In the genomic region with DNA sequence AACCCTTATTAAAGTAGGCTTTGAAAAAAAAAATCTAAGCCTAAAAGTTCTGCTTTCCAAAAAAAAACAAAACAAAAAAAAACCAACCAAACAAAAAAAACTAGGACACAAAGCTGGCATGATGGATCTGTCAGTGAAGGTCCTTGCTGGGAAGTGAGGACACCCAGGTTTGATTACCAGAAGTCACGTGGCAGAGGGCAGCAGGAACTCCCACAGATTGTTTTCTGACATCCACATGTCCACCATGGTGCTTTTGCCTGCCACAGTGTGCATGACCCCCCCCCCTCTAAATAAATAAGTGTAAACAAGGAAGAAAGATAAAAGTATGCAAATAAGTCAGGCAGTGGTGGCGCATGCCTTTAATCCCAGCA, we compare ENCODE assay signal across 20 mouse cellular contexts. TPM values are rescaled to one million over a fixed set of nuclear protein-coding genes. Genes with fewer than 3 reads are reported as not detected.
"Had no signal": no experiment of that assay in that cellular context is flagged by ENCODE, and none has a peak within 500 bp of the region (broad histone marks: within the 10 kb centered on the region; RNA-seq: fewer than 3 reads in every experiment).

No protein-coding gene starts in this region.

- H3K9me3 ChIP-seq: lung, embryonic 15.5 days; midbrain, embryonic 13.5 days; midbrain, embryonic 15.5 days; neural tube, embryonic 12.5 days; stomach, embryonic 15.5 days had no signal

- H3K4me1 ChIP-seq: lung, embryonic 15.5 days; midbrain, embryonic 13.5 days; midbrain, embryonic 15.5 days; neural tube, embryonic 12.5 days; stomach, embryonic 15.5 days had no signal

- H3K27me3 ChIP-seq: lung, embryonic 15.5 days; midbrain, embryonic 13.5 days; midbrain, embryonic 15.5 days; neural tube, embryonic 12.5 days; stomach, embryonic 15.5 days had no signal

- H3K4me2 ChIP-seq: lung, embryonic 15.5 days; midbrain, embryonic 11.5 days; midbrain, embryonic 13.5 days; midbrain, embryonic 15.5 days; neural tube, embryonic 12.5 days; stomach, embryonic 15.5 days had no signal

- H3K27ac ChIP-seq: lung, embryonic 15.5 days; macrophage; midbrain, embryonic 13.5 days; midbrain, embryonic 15.5 days; neural tube, embryonic 12.5 days; stomach, embryonic 15.5 days; stomach, postnatal 0 days had no signal

- DNase-seq: lung, adult 2 months; lung, postnatal 14 days; lung, postnatal 36 days; right cerebral cortex, postnatal 14 days; thymus, adult 2 months; thymus, postnatal 25 days; thymus, postnatal 4 days had no signal

- H3K4me3 ChIP-seq: lung, embryonic 15.5 days; megakaryocyte, embryonic 14.5 days; midbrain, embryonic 13.5 days; midbrain, embryonic 15.5 days; neural tube, embryonic 12.5 days; stomach, embryonic 15.5 days had no signal

- ATAC-seq: lung, postnatal 0 days; midbrain, embryonic 13.5 days; midbrain, embryonic 15.5 days had no signal

- H3K9ac ChIP-seq: lung, embryonic 15.5 days; midbrain, embryonic 13.5 days; midbrain, embryonic 15.5 days; neural tube, embryonic 12.5 days; stomach, embryonic 15.5 days had no signal

- H3K36me3 ChIP-seq: lung, embryonic 15.5 days; midbrain, embryonic 13.5 days; midbrain, embryonic 15.5 days; neural tube, embryonic 12.5 days; stomach, embryonic 15.5 days had no signal

RNA-seq across cellular contexts. Expression of gene Elovl3, which starts 27.5 kb away (rescaled TPM):
- polyA plus RNA-seq: lung, embryonic 15.5 days; lung, postnatal 0 days; macrophage; midbrain, embryonic 11.5 days; neural tube, embryonic 12.5 days; neural tube, embryonic 14.5 days; spleen, adult 2 months; stomach, embryonic 15.5 days; stomach, postnatal 0 days; urinary bladder, adult 2 months had no signal

RNA-seq across cellular contexts. Expression of gene Pitx3, which starts 44.0 kb away (rescaled TPM):
- polyA plus RNA-seq: lung, postnatal 0 days; macrophage; neural tube, embryonic 14.5 days; spleen, adult 2 months; stomach, embryonic 15.5 days had no signal
